Mouse (Mus musculus) lung, postnatal 36 days (tissue): ENCODE measurements at regions not wholly inside any gene's neighbourhood (a gene's known extent, or its start where the extent isn't known, plus 50 kb on each side); places are given as distances from the start of the nearest gene placed in this dataset.

Source experiments
- DNase-seq: peaks from one replicate; pipeline ENCODE4 v3.0.0; 2022; ENCODE audit warnings: mixed read lengths

GRCm38 (mm10) chr13:106738011-106738410 is 198.7 kb downstream of the Ipo11 start:
- no peak for DNase-seq

GRCm38 (mm10) chr13:106734323-106734722 is 202.4 kb downstream of the Ipo11 start:
- DNase-seq = no peak

- DNase-seq = no peak
Measured at GRCm38 (mm10) chr13:106732906-106733305, 203.9 kb downstream of the Ipo11 start.

- no peak for DNase-seq
Measured at GRCm38 (mm10) chr13:106723315-106723714, 213.4 kb downstream of the Ipo11 start.

GRCm38 (mm10) chr13:106721167-106721566 is 215.6 kb downstream of the Ipo11 start:
- peak; percentile 17 for DNase-seq

GRCm38 (mm10) chr13:106715771-106716170 is 221.0 kb downstream of the Ipo11 start:
- DNase-seq = peak; percentile 30

GRCm38 (mm10) chr13:106715234-106715633 is 221.5 kb downstream of the Ipo11 start:
- no peak for DNase-seq

GRCm38 (mm10) chr13:106710580-106710979 is 226.2 kb downstream of the Ipo11 start:
- no peak for DNase-seq

GRCm38 (mm10) chr13:106700376-106700775 is 236.4 kb downstream of the Ipo11 start:
- no peak for DNase-seq

GRCm38 (mm10) chr13:106699957-106700356 is 236.8 kb downstream of the Ipo11 start:
- no peak for DNase-seq

- no peak for DNase-seq
Measured at GRCm38 (mm10) chr13:106691787-106692571, 244.8 kb downstream of the Ipo11 start.

- DNase-seq = no peak
Measured at GRCm38 (mm10) chr13:106690125-106690524, 246.6 kb downstream of the Ipo11 start.

GRCm38 (mm10) chr13:106689618-106690017 is 247.1 kb downstream of the Ipo11 start:
- no peak for DNase-seq

- DNase-seq = no peak
Measured at GRCm38 (mm10) chr13:106689051-106689450, 247.7 kb downstream of the Ipo11 start.

GRCm38 (mm10) chr13:106669665-106670064 is 267.1 kb downstream of the Ipo11 start:
- no peak for DNase-seq

- no peak for DNase-seq
Measured at GRCm38 (mm10) chr13:106662195-106662594, 274.6 kb downstream of the Ipo11 start.

GRCm38 (mm10) chr13:106649363-106649762 is 287.4 kb downstream of the Ipo11 start:
- DNase-seq = no peak

GRCm38 (mm10) chr13:106643302-106643975 is 293.3 kb downstream of the Ipo11 start:
- DNase-seq = no peak

- DNase-seq = peak; percentile 6
Measured at GRCm38 (mm10) chr13:106638706-106639385, 297.9 kb downstream of the Ipo11 start.

- no peak for DNase-seq
Measured at GRCm38 (mm10) chr13:106591729-106592128, 345.0 kb downstream of the Ipo11 start.

- no peak for DNase-seq
Measured at GRCm38 (mm10) chr13:106567658-106568359, 368.9 kb downstream of the Ipo11 start.

GRCm38 (mm10) chr13:106562588-106562987 is 374.2 kb downstream of the Ipo11 start:
- DNase-seq = no peak

- DNase-seq = no peak
Measured at GRCm38 (mm10) chr13:106562161-106562560, 374.6 kb downstream of the Ipo11 start.
